Mouse (Mus musculus) liver, adult 2 months (tissue): ENCODE data around the gene Babam1.

Source experiments
- CTCF ChIP-seq: fragments of 200-500 bp; IDR thresholded peaks from 2 replicates; pipeline ENCODE4 v1.5.1; 2011; ENCODE audit warnings: low read depth, low read length, control low read depth
- POLR2A ChIP-seq: fragments of 200-500 bp; IDR thresholded peaks from 2 replicates; pipeline ENCODE4 v1.6.1; 2011; ENCODE audit warnings: low read length, control low read depth; ENCODE audit not compliant: insufficient read depth; ENCODE audit errors: extremely low read depth

DNA sequence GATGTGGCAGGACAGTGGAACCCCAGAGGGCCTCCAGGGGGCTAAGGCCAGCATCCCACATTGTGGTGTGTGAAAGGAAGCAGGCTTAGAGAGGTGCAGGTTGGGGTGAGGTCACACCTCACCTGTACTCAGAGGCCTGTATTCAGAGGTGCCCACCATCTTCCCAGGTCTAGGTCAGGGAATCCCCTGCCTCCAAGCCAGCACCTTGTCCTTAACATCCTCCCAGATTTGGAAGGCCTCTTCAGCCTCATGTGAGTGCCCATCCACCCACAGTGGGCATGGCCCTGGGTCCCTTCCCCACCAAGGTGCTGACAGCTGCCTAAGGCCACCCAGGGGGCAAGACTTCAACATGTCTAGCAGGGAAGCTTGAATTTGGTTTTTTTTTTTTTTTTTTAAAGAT is 4.8 kb downstream of the Babam1 start:
- TF ChIP-seq POLR2A = no peak
- no peak for TF ChIP-seq CTCF
